Mouse (Mus musculus): ENCODE measurements at regions not wholly inside any gene's neighbourhood (a gene's known extent, or its start where the extent isn't known, plus 50 kb on each side); places are given as distances from the start of the nearest gene placed in this dataset.

DNA sequence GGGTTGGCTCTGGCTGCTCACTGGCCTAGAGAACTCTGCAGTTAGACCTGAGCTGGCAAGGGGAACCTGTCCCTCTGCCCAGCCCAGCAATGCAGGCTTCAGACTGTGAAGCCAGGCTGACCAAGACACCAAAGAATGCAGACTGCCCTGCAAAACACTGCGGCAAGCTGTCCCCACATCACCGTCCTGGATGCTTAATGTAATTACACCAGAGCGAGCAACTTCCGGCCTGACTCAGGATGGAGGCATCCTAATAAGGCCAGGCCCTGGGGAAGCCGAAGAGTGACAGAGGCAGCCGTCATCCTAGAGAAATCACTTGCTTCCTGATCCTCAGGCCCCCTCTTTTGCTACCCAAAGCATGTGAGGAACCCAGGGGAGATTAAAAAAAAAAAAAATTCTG lies 230.7 kb downstream of the Bcor start:
- Histone ChIP-seq H3K27me3 (replicated peaks) (0 out of 2 replicates have a peak, but pooled peaks cover 2% of the 10 kb centered on the region), H3K36me3 (no peaks in the 10 kb centered on the region), H3K4me2 (replicated peaks) (no peak overlapping the region), H3K4me1 (peaks cover 6% of the 10 kb centered on the region), H3K9me3 (no peaks in the 10 kb centered on the region), H3K27ac (no peak overlapping the region), H3K9ac (no peak overlapping the region), H3K4me3 (no peak overlapping the region)
- WGBS: 50% methylated on average over 6 of the region's 6 CpGs
- ATAC-seq (ENCODE audit: low FRiP score, low read depth): no peak

DNA sequence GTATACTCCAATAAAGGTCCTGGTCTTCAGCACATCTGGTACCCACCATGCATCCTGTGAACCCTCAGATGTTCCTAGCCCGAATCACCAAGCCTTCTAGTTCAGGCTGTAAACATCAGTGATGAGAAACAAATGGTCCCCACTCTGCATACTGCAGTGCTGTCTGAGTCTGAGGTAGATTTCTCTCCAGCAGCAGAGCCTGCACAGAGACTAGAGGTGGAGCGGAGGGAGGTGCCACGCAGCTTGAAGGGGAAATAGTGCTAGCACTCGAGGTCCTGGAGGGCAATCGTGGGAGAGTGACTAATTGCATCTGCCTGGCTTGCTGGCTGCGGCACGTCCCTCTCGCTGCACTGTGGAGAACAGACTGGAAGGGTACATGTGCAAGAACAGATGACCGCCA lies 228.7 kb downstream of the Bcor start:
- Histone ChIP-seq H3K9me3 (no peaks in the 10 kb centered on the region), H3K36me3 (no peaks in the 10 kb centered on the region), H3K4me3 (no peak overlapping the region), H3K4me2 (replicated peaks) (no peak overlapping the region), H3K4me1 (peaks cover 6% of the 10 kb centered on the region), H3K27me3 (replicated peaks) (no peaks in the 10 kb centered on the region), H3K27ac (no peak overlapping the region), H3K9ac (no peak overlapping the region)
- ATAC-seq (ENCODE audit: low FRiP score, low read depth): no peak
- WGBS: 32% methylated on average over 9 of the region's 9 CpGs

DNA sequence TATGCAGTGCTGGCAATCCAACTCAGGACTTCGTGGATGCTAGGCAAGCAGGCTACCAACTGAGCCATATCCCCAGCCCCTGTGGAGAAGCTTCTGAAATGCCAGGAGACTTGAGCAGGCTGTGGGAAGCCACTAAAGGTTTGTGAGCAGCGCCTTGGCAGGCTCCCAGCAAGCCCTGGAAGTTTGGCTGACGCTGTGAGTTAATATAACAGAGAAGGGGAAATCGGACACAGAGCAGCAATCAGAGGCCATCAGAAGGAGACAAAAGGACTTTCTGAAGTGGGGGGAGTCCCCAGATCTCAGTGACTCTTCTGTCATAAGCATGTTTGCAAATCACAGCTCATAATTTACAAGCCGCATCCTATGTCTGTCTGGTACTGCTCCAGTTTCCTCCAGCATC lies 224.8 kb downstream of the Bcor start:
- H3K9me3 ChIP-seq: no peaks in the 10 kb centered on the region
- H3K36me3 ChIP-seq: no peaks in the 10 kb centered on the region
- H3K27ac ChIP-seq: no peak overlapping the region
- H3K4me1 ChIP-seq: no peaks in the 10 kb centered on the region
- no peak overlapping the region for H3K9ac ChIP-seq
- no peak for ATAC-seq (ENCODE audit: low FRiP score, low read depth)
- WGBS: 61% methylated on average over 5 of the region's 5 CpGs
- no peak overlapping the region for H3K4me3 ChIP-seq
- H3K4me2 ChIP-seq (replicated peaks): no peak overlapping the region
- H3K27me3 ChIP-seq (replicated peaks): no peaks in the 10 kb centered on the region

DNA sequence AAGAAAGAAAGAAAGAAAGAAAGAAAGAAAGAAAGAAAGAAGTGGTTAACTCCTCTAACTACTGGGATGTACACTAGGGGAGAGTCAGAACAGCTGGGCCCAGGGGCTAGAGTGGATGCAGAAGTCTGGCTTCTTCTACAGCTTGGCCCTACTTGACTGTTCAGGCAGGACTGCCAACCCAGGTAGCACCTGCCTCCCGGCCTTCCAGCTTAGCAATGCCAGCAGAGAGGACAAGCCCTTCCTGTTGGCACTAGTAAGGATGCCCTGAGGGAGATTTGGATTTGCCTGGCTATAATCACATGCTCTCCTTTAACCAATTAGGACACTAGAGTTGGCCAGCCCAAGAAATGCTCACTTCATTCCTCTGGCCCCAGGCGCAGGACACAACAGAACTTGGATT lies 219.9 kb downstream of the Bcor start:
- 75% methylated on average over 2 of the region's 2 CpGs for WGBS
- H3K9ac ChIP-seq: no peak overlapping the region
- 0 out of 2 replicates have a peak, but pooled peaks cover 3% of the 10 kb centered on the region for H3K27me3 ChIP-seq (replicated peaks)
- H3K4me1 ChIP-seq: no peaks in the 10 kb centered on the region
- no peak for ATAC-seq (ENCODE audit: low FRiP score, low read depth)
- no peak overlapping the region for H3K4me3 ChIP-seq
- no peak overlapping the region for H3K4me2 ChIP-seq (replicated peaks)
- no peaks in the 10 kb centered on the region for H3K36me3 ChIP-seq
- no peak overlapping the region for H3K27ac ChIP-seq
- no peaks in the 10 kb centered on the region for H3K9me3 ChIP-seq

DNA sequence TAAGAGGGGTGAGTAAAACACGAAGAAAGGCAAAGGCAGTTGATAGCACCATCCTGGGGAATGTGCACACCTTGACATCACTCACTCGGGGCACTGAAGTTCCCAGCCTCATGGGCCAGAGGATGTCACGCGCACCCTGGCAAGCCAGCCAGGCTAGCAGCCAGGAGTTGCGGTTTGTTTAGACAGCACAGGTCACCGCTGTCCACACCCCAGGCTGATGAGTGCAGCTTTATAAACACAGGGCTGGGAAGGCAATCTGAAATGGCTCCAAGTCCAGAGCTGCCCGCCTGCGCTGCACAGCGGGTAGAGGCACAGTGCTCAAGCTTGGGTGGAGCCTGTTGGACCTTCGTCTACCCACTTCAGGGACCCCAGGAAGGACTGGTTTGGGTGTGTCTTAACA lies 216.8 kb downstream of the Bcor start:
- no peaks in the 10 kb centered on the region for H3K4me1 ChIP-seq
- H3K9me3 ChIP-seq: no peaks in the 10 kb centered on the region
- no peak overlapping the region for H3K27ac ChIP-seq
- H3K4me2 ChIP-seq (replicated peaks): no peak overlapping the region
- 46% methylated on average over 10 of the region's 10 CpGs for WGBS
- H3K4me3 ChIP-seq: no peak overlapping the region
- H3K27me3 ChIP-seq (replicated peaks): peaks cover 8% of the 10 kb centered on the region; the same call in 1 of the 2 replicates
- no peak for ATAC-seq (ENCODE audit: low FRiP score, low read depth)
- no peak overlapping the region for H3K9ac ChIP-seq
- H3K36me3 ChIP-seq: no peaks in the 10 kb centered on the region

DNA sequence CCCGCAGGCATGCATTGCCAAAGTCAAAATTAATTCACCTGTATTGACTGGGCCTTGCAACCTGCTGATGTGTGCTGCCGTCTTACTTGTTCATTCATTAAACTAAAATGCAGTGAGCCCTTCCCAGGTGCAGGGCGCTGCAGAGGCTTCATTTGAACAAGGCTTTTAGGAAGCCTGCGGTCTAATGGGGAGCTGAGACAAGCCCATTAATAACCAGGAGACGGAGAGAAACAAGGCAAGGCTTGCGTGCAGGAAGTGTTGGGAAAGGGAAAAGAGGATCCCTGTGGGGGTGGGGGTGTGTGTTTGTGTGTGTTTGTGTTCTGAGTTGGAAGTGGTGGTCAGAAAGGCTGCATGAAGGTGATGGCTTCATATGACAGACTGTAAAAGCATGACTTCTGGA lies 215.6 kb downstream of the Bcor start:
- Histone ChIP-seq H3K27me3 (replicated peaks) (peaks cover 8% of the 10 kb centered on the region; the same call in 1 of the 2 replicates), H3K4me2 (replicated peaks) (no peak overlapping the region), H3K9ac (no peak overlapping the region), H3K4me3 (no peak overlapping the region), H3K27ac (no peak overlapping the region), H3K9me3 (no peaks in the 10 kb centered on the region), H3K4me1 (no peaks in the 10 kb centered on the region), H3K36me3 (no peaks in the 10 kb centered on the region)
- no peak for ATAC-seq (ENCODE audit: low FRiP score, low read depth)
- 24% methylated on average over 6 of the region's 6 CpGs for WGBS

DNA sequence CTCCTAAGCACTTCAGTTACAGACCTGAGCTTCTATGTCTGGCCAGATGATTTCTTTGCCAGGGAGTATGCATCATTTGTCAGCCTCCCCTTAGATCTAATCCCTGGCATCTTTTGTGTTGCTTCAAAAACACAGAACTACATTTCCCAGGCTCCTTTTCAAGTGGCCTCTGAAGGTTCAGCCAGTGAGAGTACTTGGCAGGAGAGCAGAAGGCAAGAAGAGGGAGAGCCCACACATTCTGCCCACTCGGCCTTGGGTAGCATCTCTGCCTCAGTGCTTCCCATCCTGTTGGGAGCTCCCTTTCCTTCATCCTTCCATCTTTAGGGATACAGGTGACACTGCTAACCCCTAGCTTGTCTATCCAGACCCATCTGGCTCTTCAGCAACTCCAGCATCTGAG lies 214.9 kb downstream of the Bcor start:
- H3K36me3 ChIP-seq: no peaks in the 10 kb centered on the region
- H3K9me3 ChIP-seq: no peaks in the 10 kb centered on the region
- peaks cover 8% of the 10 kb centered on the region; the same call in 1 of the 2 replicates for H3K27me3 ChIP-seq (replicated peaks)
- H3K4me1 ChIP-seq: no peaks in the 10 kb centered on the region
- H3K4me2 ChIP-seq (replicated peaks): no peak overlapping the region
- ATAC-seq (ENCODE audit: low FRiP score, low read depth): no peak
- H3K4me3 ChIP-seq: no peak overlapping the region
- no peak overlapping the region for H3K9ac ChIP-seq
- 45% methylated on average over 1 of the region's 1 CpGs for WGBS
- no peak overlapping the region for H3K27ac ChIP-seq

DNA sequence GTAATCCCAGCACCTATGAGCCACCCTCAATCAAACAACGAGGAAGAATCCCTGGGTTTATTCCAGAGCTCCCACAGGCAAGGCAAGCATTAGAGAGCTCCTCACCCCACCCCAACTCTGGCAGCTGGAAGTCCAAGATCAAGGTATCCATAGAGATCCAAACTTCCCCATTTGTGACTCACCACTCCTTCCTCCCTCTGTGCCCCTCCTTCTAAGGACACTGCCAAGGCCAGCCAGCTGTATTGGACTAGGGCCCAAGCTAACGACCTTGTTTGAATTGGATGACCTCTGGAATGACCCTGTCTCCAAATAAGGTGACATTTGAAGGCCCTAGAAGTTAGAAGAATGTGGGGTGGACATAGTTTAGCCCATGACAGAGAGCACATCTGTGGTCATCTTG lies 208.0 kb downstream of the Bcor start:
- no peaks in the 10 kb centered on the region for H3K27me3 ChIP-seq (replicated peaks)
- no peak overlapping the region for H3K9ac ChIP-seq
- no peak overlapping the region for H3K4me2 ChIP-seq (replicated peaks)
- H3K4me3 ChIP-seq: no peak overlapping the region
- no peaks in the 10 kb centered on the region for H3K9me3 ChIP-seq
- no peak for ATAC-seq (ENCODE audit: low FRiP score, low read depth)
- H3K4me1 ChIP-seq: no peaks in the 10 kb centered on the region
- no peak overlapping the region for H3K27ac ChIP-seq
- no peaks in the 10 kb centered on the region for H3K36me3 ChIP-seq
- WGBS: 61% methylated on average over 2 of the region's 2 CpGs

DNA sequence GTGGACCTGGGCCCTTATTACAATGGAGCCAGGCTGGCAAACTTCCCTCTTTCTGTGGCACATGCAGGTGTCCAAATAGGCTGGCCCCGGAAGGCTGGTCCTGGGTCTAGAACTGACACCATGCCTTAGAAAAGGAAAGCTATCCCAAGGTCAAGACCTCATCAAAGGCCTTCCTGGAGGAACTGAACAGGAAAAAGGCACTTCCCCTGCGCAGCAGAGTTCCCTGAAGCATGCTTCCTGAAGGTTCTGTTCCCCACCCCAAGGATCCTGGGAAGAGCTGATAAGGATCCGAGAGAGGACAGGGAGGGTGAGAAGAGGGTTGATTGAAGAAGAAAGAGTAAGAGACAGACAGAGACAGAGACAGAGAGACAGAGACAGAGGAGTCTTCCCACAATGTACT lies 204.0 kb downstream of the Bcor start:
- Histone ChIP-seq H3K27ac (no peak overlapping the region), H3K4me3 (no peak overlapping the region), H3K9me3 (no peaks in the 10 kb centered on the region), H3K9ac (no peak overlapping the region), H3K4me1 (no peaks in the 10 kb centered on the region), H3K27me3 (replicated peaks) (no peaks in the 10 kb centered on the region), H3K36me3 (no peaks in the 10 kb centered on the region), H3K4me2 (replicated peaks) (no peak overlapping the region)
- WGBS: 92% methylated on average over 3 of the region's 3 CpGs
- no peak for ATAC-seq (ENCODE audit: low FRiP score, low read depth)

DNA sequence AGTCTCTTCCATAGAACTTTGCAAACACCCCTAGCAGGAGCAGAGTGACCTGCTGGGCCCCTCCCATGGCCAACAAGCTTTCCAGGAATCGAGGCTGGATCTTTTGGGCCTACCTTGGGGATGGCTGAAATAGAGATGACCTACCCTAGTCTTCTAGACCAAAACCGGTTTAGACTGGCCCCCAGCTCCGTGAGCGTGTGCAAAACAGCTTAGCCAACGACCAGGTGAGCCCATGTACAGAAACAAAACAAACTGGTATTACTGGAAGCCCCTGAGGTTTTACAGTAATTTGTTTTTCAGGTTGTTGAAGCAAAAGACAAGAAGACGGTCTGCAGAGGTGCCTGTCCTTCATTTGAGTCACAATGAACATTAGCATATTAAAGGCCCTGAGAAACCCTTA lies 203.1 kb downstream of the Bcor start:
- no peaks in the 10 kb centered on the region for H3K27me3 ChIP-seq (replicated peaks)
- no peak overlapping the region for H3K9ac ChIP-seq
- H3K4me3 ChIP-seq: no peak overlapping the region
- no peaks in the 10 kb centered on the region for H3K4me1 ChIP-seq
- ATAC-seq (ENCODE audit: low FRiP score, low read depth): no peak
- H3K4me2 ChIP-seq (replicated peaks): no peak overlapping the region
- 46% methylated on average over 6 of the region's 6 CpGs for WGBS
- H3K36me3 ChIP-seq: no peaks in the 10 kb centered on the region
- no peaks in the 10 kb centered on the region for H3K9me3 ChIP-seq
- H3K27ac ChIP-seq: no peak overlapping the region

DNA sequence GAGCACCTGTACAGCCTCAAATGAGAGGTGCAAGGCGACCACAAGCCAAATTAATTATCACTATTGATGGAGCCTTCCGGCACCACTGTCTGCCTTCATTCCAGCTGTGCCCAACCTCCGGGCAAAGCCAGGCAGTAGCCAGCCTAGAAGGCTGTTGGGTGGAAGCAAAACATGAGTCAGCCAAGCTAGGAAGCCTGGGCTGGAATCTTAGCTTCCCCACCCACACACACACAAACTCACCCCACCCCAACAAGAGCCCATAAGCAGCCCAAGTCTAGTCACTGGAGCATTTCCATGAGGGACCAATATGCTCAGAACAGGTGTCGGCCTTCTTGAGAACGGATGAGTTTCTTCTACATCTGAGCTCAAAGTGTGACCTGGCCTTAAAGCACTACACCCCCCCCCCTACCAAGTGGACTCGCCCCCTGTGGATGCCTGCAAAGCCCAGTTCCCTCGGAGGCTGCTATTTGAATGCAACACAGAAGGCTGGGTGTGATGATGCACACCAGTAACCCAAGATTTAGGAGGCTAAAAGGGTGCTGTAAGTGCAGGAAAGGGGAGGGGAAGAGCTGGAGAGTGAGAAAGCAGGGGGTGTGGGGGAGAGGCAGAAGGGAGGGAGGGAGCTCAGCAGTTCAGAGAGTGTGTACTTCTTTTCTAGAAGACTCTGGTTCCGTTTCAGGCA lies 200.1 kb downstream of the Bcor start:
- no peak for ATAC-seq (ENCODE audit: low FRiP score, low read depth)
- H3K27ac ChIP-seq: no peak overlapping the region
- H3K36me3 ChIP-seq: no peaks in the 10 kb centered on the region
- no peak overlapping the region for H3K4me2 ChIP-seq (replicated peaks)
- H3K4me3 ChIP-seq: no peak overlapping the region
- WGBS: 65% methylated on average over 8 of the region's 8 CpGs
- no peaks in the 10 kb centered on the region for H3K27me3 ChIP-seq (replicated peaks)
- H3K9me3 ChIP-seq: no peaks in the 10 kb centered on the region
- H3K4me1 ChIP-seq: no peaks in the 10 kb centered on the region
- no peak overlapping the region for H3K9ac ChIP-seq

DNA sequence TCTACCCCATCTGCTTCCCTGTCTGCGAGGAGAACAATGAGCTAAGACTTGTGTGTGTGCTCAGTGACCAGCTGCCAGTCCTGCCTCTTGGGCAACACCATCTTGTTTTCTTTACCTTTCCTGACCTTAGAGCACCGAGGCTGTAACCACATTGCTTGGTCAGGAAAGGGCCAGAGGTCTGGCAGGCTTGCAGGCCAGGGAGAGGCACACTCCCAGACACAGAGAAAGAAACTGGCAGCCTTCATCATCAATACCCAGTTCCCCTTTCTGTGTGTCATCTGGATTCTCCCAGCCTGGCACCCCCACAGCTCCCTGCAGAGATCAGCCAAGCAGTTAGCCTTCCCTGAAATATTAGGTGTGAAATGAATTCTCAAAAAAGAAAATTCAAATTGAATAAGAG lies 198.8 kb downstream of the Bcor start:
- no peak overlapping the region for H3K4me2 ChIP-seq (replicated peaks)
- H3K36me3 ChIP-seq: no peaks in the 10 kb centered on the region
- H3K27me3 ChIP-seq (replicated peaks): no peaks in the 10 kb centered on the region
- no peaks in the 10 kb centered on the region for H3K9me3 ChIP-seq
- no peak overlapping the region for H3K4me3 ChIP-seq
- H3K4me1 ChIP-seq: no peaks in the 10 kb centered on the region
- no peak overlapping the region for H3K27ac ChIP-seq
- no peak for ATAC-seq (ENCODE audit: low FRiP score, low read depth)
- no peak overlapping the region for H3K9ac ChIP-seq
- 42% methylated on average over 2 of the region's 2 CpGs for WGBS

DNA sequence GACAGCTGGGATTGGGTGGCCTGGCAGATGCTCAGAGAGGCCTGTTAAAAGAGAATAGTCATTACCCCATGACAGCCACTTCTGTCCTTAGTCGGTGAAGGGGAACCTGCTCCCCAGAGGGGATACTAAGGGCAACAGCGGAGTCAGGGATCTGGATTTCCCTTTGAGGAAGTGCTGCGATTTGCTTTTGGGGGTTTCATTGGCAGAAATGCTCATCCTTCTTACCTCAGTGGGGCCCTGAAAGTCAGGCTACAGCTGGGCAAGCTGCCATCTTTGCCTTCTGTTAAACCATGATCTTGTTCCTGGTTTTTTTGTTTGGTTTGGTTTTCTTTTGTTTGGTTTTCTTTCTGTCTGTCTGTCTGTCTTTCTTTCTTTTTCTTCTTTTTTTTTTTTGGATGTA lies 195.7 kb downstream of the Bcor start:
- Histone ChIP-seq H3K27ac (no peak overlapping the region), H3K4me3 (no peak overlapping the region), H3K27me3 (replicated peaks) (no peaks in the 10 kb centered on the region), H3K9ac (no peak overlapping the region), H3K36me3 (no peaks in the 10 kb centered on the region), H3K4me2 (replicated peaks) (no peak overlapping the region), H3K9me3 (no peaks in the 10 kb centered on the region), H3K4me1 (no peaks in the 10 kb centered on the region)
- WGBS: 61% methylated on average over 3 of the region's 3 CpGs
- ATAC-seq (ENCODE audit: low FRiP score, low read depth): no peak

Measured in neural tube, embryonic 12.5 days (tissue).